Mouse (Mus musculus): ENCODE results near the gene Atoh8.
A peak's percentile ranks its signal among the peaks of the same experiment; 100 is the strongest.

Atoh8 gene

DNA sequence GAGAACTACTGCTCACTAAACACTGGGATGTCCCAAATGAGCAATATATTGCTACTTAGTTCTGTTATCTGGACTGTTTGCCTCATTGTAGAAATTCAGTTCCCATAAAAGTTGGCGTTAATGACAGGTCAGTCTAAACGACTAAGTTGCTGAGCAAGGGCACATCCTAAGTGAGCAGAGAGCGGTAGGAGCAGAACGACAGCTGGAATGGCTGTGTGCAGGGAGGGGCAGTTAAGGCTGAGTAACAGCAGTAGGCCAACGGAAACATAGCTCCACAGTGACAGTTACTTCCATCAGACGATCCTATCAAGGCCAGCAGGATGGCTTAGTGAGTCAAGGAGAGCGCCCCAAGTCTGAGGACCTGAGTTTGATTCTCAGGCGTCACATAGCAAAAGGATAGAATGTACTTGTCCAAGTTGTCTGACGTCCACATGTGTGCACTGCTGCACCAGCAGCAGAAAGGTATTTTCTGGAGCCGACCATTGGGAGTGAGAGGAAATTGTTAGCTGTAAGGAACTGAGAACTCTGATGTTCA is 75.4 kb downstream of the Atoh8 start:
- DNase-seq (ENCODE audit: inconsistent age in 2 of 2, low spot score in 1 of 2): peak; percentile 74 to 77

DNA sequence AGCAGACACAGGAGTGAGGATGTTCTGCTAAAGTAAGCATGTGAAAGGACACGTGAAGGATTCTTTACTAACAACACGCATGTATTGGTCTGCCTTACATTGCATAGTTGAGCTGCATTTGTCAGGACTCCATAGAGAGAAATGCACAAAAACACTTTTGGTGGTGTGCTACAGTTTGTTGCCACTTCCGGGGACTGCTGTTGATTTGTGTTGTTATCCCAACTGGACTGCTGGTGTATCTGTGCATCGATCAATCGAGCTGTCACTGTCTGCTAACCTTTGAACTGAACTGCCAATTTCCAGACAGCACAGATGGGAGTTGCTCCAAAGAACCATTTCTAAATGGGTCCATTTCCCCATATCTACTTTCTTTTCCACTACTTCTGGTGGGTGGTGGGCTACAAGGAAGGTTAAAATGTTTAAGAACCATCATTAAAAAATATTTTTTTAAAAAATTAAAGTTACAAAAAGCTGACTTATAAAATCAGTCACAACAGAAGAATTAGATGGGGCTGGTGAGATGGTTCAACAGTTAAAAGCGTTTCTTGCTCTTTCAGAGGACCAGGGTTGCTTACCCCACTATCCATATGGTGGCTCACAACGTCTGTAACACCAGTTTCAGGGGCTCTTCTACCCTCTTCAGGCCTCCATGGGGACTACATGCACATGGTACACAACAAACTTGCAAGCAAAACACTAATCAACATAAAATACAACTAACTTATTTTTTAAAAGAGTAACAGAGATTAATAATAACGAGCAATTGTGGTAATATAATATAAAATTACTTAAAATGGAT is 76.2 kb downstream of the Atoh8 start:
- peak in 1 of 2 experiments; percentile 18 for DNase-seq (ENCODE audit: inconsistent age in 2 of 2, low spot score in 1 of 2)
